Mouse (Mus musculus): ENCODE results near the gene Ttc23.

GRCm38 (mm10) chr7:67776636-67777305 lies 129.6 kb downstream of the Ttc23 start:
- no peak for TF ChIP-seq POLR2A (IDR thresholded peaks at IDR 0.05; ENCODE audit: insufficient read length, low read depth)
- no peak for TF ChIP-seq USF1 (IDR thresholded peaks at IDR 0.05; ENCODE audit: low read depth)
- TF ChIP-seq E2F4 (IDR thresholded peaks at IDR 0.05; ENCODE audit: insufficient read depth) = no peak
- TF ChIP-seq TCF12 (IDR thresholded peaks at IDR 0.05; ENCODE audit: insufficient read depth, poor library complexity, severe bottlenecking) = no peak
- no peak for TF ChIP-seq CEBPB (IDR thresholded peaks at IDR 0.05; ENCODE audit: insufficient read depth, poor library complexity, severe bottlenecking)
- TF ChIP-seq POLR2AphosphoS2 (IDR thresholded peaks at IDR 0.05; ENCODE audit: insufficient read length, low read depth) = no peak
- TF ChIP-seq REST (IDR thresholded peaks at IDR 0.05; ENCODE audit: insufficient read depth, insufficient read length) = no peak
- TF ChIP-seq MAX (IDR thresholded peaks at IDR 0.05; ENCODE audit: low read depth) = no peak
- no peak for TF ChIP-seq MYOG (IDR thresholded peaks at IDR 0.05; ENCODE audit: control insufficient read depth in 1 of 3, insufficient read depth in 1 of 3, insufficient read length in 2 of 3, low read depth in 2 of 3)
- no peak for TF ChIP-seq TCF3 (IDR thresholded peaks at IDR 0.05; ENCODE audit: insufficient read length, low read depth)
- TF ChIP-seq MYOD1 (IDR thresholded peaks at IDR 0.05; ENCODE audit: control insufficient read depth in 1 of 3, insufficient read length in 2 of 3, low read depth in 2 of 3) = no peak

Data from myocyte (in vitro differentiated cells).